Mouse (Mus musculus) embryonic fibroblast, embryonic 13.5 days (primary cell): ENCODE results near the gene Ccne1. TPM values are rescaled to one million over a fixed set of nuclear protein-coding genes. Genes with fewer than 3 reads are reported as not detected.
"Not testable (repeated sequence)": the region's sequence is repeated elsewhere in the genome, so short reads cannot be mapped to it uniquely, and the experiment has no call there.

Experiments
- H3K27ac ChIP-seq: 2 replicates; pipeline ENCODE4 v1.5.1; 2012; ENCODE audit warnings: low read length, control low read depth, inconsistent platforms; ENCODE audit not compliant: insufficient read depth
- H3K4me1 ChIP-seq: 2 replicates; pipeline ENCODE4 v1.6.1; 2011; ENCODE audit warnings: low read length; ENCODE audit not compliant: control insufficient read depth, insufficient read depth
- H3K4me3 ChIP-seq: 2 replicates; pipeline ENCODE4 v1.5.1; 2011; ENCODE audit warnings: mild to moderate bottlenecking, control low read depth, low read length; ENCODE audit not compliant: insufficient read depth
- CTCF ChIP-seq: IDR thresholded peaks from 2 replicates; pipeline ENCODE4 v1.5.1; 2011; ENCODE audit warnings: mild to moderate bottlenecking, control low read depth, low read length, moderate library complexity, borderline replicate concordance; ENCODE audit not compliant: insufficient read depth
- POLR2A ChIP-seq: IDR thresholded peaks from 2 replicates; pipeline ENCODE4 v1.6.1; 2011; ENCODE audit warnings: low read depth, mild to moderate bottlenecking, control low read depth, low read length, moderate library complexity
- polyA plus RNA-seq: library from polyadenylated mRNA; stranded (reverse); fragments of >200 nt; gene quantifications from 2 replicates; pipeline ENCODE4 v1.2.4, GENCODE M21; 2011; ENCODE audit warnings: low read depth; ENCODE audit not compliant: missing spikeins, insufficient read length

The Ccne1 gene
- polyA plus RNA-seq, 1 experiment: 47.9 TPM

GRCm38 (mm10) chr7:38129986-38130729, 22.8 kb upstream of the Ccne1 start:
- no peak overlapping the region for H3K4me3 ChIP-seq
- no peak for TF ChIP-seq POLR2A
- TF ChIP-seq CTCF: no peak
- H3K4me1 ChIP-seq: no peaks in the 10 kb centered on the region
- no peak overlapping the region for H3K27ac ChIP-seq

GRCm38 (mm10) chr7:38129491-38129890, 22.2 kb upstream of the Ccne1 start:
- TF ChIP-seq CTCF: no peak
- no peak for TF ChIP-seq POLR2A
- no peaks in the 10 kb centered on the region for H3K4me1 ChIP-seq
- no peak overlapping the region for H3K4me3 ChIP-seq
- H3K27ac ChIP-seq: no peak overlapping the region

GRCm38 (mm10) chr7:38128256-38128655, 20.9 kb upstream of the Ccne1 start:
- H3K27ac ChIP-seq: peak overlapping the region; percentile 2; the same call in 1 of the 2 replicates
- H3K4me3 ChIP-seq, H3K4me1 ChIP-seq: not testable (repeated sequence)

GRCm38 (mm10) chr7:38125565-38126159, 18.3 kb upstream of the Ccne1 start:
- no peak for TF ChIP-seq POLR2A
- no peak for TF ChIP-seq CTCF
- Histone ChIP-seq H3K4me3 (no peak overlapping the region), H3K4me1 (no peaks in the 10 kb centered on the region), H3K27ac (no peak overlapping the region)

- not testable (repeated sequence) for H3K27ac ChIP-seq, H3K4me3 ChIP-seq, H3K4me1 ChIP-seq
Measured at GRCm38 (mm10) chr7:38124164-38124563, 16.8 kb upstream of the Ccne1 start.

GRCm38 (mm10) chr7:38118594-38118993, 11.3 kb upstream of the Ccne1 start:
- no peak overlapping the region for H3K4me3 ChIP-seq
- H3K27ac ChIP-seq: no peak overlapping the region
- H3K4me1 ChIP-seq: no peaks in the 10 kb centered on the region
- TF ChIP-seq POLR2A (no peak), CTCF (no peak)

GRCm38 (mm10) chr7:38112451-38112850, 5.1 kb upstream of the Ccne1 start:
- no peak overlapping the region for H3K4me3 ChIP-seq
- peaks cover 3% of the 10 kb centered on the region; the same call in 1 of the 2 replicates for H3K4me1 ChIP-seq
- H3K27ac ChIP-seq: no peak overlapping the region
- TF ChIP-seq POLR2A: no peak
- TF ChIP-seq CTCF: no peak

GRCm38 (mm10) chr7:38111996-38112395, 4.7 kb upstream of the Ccne1 start:
- Histone ChIP-seq H3K4me1 (peaks cover 3% of the 10 kb centered on the region; the same call in 1 of the 2 replicates), H3K27ac (peak overlapping the region; percentile 59), H3K4me3 (no peak overlapping the region)
- TF ChIP-seq POLR2A (0 out of 2 replicates have a peak, but pooled peaks have one; percentile 38), CTCF (no peak)

GRCm38 (mm10) chr7:38108260-38108632, 912 bp upstream of the Ccne1 start:
- Histone ChIP-seq H3K4me3 (no peak overlapping the region; the same call in 1 of the 2 replicates), H3K4me1 (peaks cover 3% of the 10 kb centered on the region), H3K27ac (no peak overlapping the region)
- no peak for TF ChIP-seq CTCF
- no peak for TF ChIP-seq POLR2A

- Histone ChIP-seq H3K4me1 (peaks cover 2% of the 10 kb centered on the region), H3K4me3 (peak overlapping the region; percentile 58), H3K27ac (no peak overlapping the region)
- no peak; the same call in 1 of the 2 replicates for TF ChIP-seq POLR2A
Measured at GRCm38 (mm10) chr7:38106711-38107311, 523 bp downstream of the Ccne1 start.
